Mouse (Mus musculus) forebrain, postnatal 0 days (tissue): ENCODE results near the gene Pik3r2. TPM values are rescaled to one million over a fixed set of nuclear protein-coding genes. Genes with fewer than 3 reads are reported as not detected.

ENCODE experiments used
- ATAC-seq: fragments of 200-750 bp; cut with Nextera tagmentation; 2 replicates; pipeline ENCODE4 v1.8.0; 2017; ENCODE audit warnings: mild to moderate bottlenecking, moderate library complexity
- DNase-seq: peaks from one replicate; pipeline ENCODE4 v3.0.0-alpha.2; 2015
- H3K27ac ChIP-seq: fragments of 300-500 bp; sonication (generic); 2 replicates; pipeline ENCODE4 v1.5.1; 2014; ENCODE audit warnings: low read depth, mild to moderate bottlenecking, antibody characterized with exemption, low read length, moderate library complexity, mixed read lengths
- H3K27me3 ChIP-seq: fragments of 300-500 bp; sonication (generic); 2 replicates; pipeline ENCODE4 v1.6.1; 2014; ENCODE audit warnings: mild to moderate bottlenecking, low read length, mixed read lengths; ENCODE audit not compliant: insufficient read depth
- H3K36me3 ChIP-seq: fragments of 300-500 bp; sonication (generic); 2 replicates; pipeline ENCODE4 v1.6.1; 2014; ENCODE audit warnings: mild to moderate bottlenecking, moderate library complexity; ENCODE audit not compliant: insufficient read depth
- H3K4me1 ChIP-seq: fragments of 300-500 bp; sonication (generic); 2 replicates; pipeline ENCODE4 v1.6.1; 2014; ENCODE audit warnings: antibody characterized with exemption; ENCODE audit not compliant: insufficient read depth
- H3K4me2 ChIP-seq: fragments of 300-500 bp; sonication (generic); 2 replicates; pipeline ENCODE4 v1.6.1; 2014; ENCODE audit warnings: low read depth, mild to moderate bottlenecking, moderate library complexity
- H3K4me3 ChIP-seq: fragments of 300-500 bp; sonication (generic); 2 replicates; pipeline ENCODE4 v1.5.1; 2014; ENCODE audit warnings: low read depth, low read length, mixed read lengths
- H3K9ac ChIP-seq: fragments of 300-500 bp; sonication (generic); 2 replicates; pipeline ENCODE4 v1.6.1; 2014; ENCODE audit warnings: mild to moderate bottlenecking
- H3K9me3 ChIP-seq: fragments of 300-500 bp; sonication (generic); 2 replicates; pipeline ENCODE4 v1.6.1; 2016; ENCODE audit warnings: low read length
- CTCF ChIP-seq: sonication (generic); IDR thresholded peaks from 2 replicates; pipeline ENCODE4 v1.5.1; 2016; ENCODE audit warnings: antibody characterized with exemption, control low read depth, low read depth
- WGBS: fragments of 180-500 bp; shearing (Covaris S2); extraction: QIAGEN DNeasy Blood & Tissue Kit; methylation state at CpG from one replicate; pipeline ENCODE4 v1.1.7; 2014; 5-methylcytosine and 5-hydroxymethylcytosine counted together
- polyA plus RNA-seq: library from polyadenylated mRNA; unstranded; fragments of >200 nt; fragmentation: Nextera tagmentation; extraction: Ambion mirVana; gene quantifications from 2 replicates; pipeline ENCODE4 v1.2.1, GENCODE M21; 2015
- total RNA-seq: library from RNA; depleted of rRNA; stranded (reverse); fragments of >200 nt; gene quantifications from 2 replicates; pipeline ENCODE4 v1.2.3, GENCODE M21; 2014

The Pik3r2 gene
- total and polyA plus RNA-seq, 2 experiments from 2014 or later = 147 to 170 TPM

DNA sequence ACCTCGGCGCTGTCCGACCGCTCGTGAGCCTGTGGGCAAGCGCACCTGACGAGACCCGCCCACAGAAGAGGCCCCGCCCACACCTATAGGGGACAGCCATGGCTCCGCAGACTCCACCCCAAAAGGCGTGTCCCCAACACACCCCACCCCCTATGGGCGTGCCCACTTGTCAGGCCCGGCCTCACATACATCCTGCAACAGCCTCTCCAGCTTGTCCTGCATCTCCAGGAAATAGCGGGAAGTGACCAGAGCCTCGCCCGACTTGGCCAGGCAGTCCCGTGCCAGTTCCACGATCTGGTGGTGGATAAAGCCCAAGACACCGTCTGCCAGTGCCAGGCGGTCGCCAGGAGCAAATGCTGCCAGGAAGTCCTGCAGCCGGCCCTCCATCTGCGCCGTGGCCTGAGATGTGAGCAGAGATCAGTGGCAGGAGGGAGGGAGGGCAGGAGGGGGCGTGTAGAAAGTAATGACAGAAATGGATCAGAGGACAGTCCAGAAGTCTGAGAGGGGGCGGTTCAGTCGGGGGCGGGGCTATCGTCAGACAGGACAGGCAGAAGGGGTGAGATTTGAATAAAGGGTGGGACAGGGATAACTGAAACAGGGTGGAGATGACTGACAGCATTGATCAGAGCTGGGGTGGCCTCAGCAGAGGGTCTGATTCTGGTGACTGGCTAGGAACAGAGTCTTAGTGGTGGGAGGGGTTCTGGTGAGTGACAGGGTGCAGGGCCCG, 11.6 kb upstream of the Pik3r2 start:
- H3K4me3 ChIP-seq = no peak overlapping the region

DNA sequence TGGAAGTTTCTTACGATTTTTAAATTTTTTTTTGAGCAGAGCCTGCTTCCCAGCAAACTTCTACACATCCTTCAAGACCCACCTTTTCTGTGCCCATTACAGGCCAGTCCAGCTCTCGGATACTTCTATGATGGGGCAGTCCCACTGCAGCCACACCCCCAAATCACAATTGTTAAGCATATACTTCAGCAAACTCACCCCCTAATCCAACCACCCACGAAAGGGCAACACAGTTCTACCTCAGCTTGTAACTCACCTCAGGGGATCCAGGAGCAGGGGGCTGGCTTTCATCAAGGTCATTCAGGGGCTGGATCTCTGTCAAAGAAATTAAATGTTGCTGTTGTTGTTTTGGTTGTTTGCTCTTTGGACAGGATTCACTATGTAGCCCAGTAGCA, 10.5 kb upstream of the Pik3r2 start:
- no peak for TF ChIP-seq CTCF
- DNase-seq = no peak
- H3K9ac ChIP-seq = no peak overlapping the region
- H3K27me3 ChIP-seq = no peaks in the 10 kb centered on the region
- peaks cover 6% of the 10 kb centered on the region; the same call in 1 of the 2 replicates for H3K4me1 ChIP-seq
- H3K27ac ChIP-seq = no peak overlapping the region
- no peak for ATAC-seq
- H3K4me3 ChIP-seq = no peak overlapping the region
- 95% methylated on average over 3 of the region's 3 CpGs for WGBS
- no peak overlapping the region for H3K4me2 ChIP-seq
- peaks cover 61% of the 10 kb centered on the region for H3K36me3 ChIP-seq
- no peaks in the 10 kb centered on the region for H3K9me3 ChIP-seq

More for the DNA sequence above, 11.6 kb upstream of the Pik3r2 start:
- H3K27ac ChIP-seq = no peak overlapping the region
- WGBS = 30% methylated on average over 30 of the region's 30 CpGs
- no peak for ATAC-seq
- peaks cover 12% of the 10 kb centered on the region for H3K4me1 ChIP-seq
- H3K9me3 ChIP-seq = no peaks in the 10 kb centered on the region
- no peaks in the 10 kb centered on the region for H3K27me3 ChIP-seq
- H3K9ac ChIP-seq = no peak overlapping the region
- peaks cover 57% of the 10 kb centered on the region for H3K36me3 ChIP-seq
- TF ChIP-seq CTCF = no peak
- DNase-seq = no peak
- no peak overlapping the region for H3K4me2 ChIP-seq

DNA sequence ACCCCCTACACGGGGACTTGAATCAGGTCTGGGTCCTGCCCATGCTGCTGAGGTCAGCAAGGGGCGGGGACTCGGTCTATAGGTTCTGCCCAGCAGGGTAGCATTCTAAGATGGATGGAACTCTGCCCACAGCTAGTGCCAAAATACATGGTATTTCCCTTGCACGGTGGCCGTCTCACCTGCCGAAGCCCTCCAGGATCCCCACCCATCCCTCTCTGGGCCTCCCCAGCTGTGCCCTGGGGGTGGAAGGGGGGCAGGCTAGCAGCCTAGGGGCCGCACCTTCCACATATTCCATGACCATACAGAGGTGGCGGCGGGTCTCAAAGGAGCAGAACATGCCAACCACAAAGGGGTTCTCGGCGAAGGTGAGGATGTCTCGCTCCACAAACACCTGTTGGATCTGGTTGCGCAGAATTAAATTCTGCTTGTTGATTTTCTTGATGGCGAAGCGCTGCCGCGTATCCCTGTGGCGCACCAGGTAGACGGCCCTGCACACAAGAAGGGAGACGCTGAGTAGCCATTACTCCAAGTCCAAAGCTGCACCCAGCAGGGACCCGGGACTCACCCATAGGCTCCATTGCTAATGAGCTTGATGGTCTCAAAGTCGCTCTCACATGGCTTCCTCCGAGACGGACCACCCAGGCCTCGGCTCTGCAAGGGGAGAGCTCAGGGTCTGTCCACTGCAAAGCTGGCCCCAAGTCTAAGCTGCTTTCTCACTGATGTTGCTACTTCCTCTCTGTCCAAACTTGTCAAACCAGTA, 10.0 kb upstream of the Pik3r2 start:
- Histone ChIP-seq H3K4me1 (peaks cover 3% of the 10 kb centered on the region; the same call in 1 of the 2 replicates), H3K9me3 (no peaks in the 10 kb centered on the region), H3K36me3 (peaks cover 67% of the 10 kb centered on the region), H3K9ac (no peak overlapping the region), H3K4me2 (no peak overlapping the region), H3K4me3 (no peak overlapping the region), H3K27ac (no peak overlapping the region), H3K27me3 (no peaks in the 10 kb centered on the region)
- DNase-seq = no peak
- TF ChIP-seq CTCF = no peak
- ATAC-seq = no peak
- 87% methylated on average over 25 of the region's 25 CpGs for WGBS

DNA sequence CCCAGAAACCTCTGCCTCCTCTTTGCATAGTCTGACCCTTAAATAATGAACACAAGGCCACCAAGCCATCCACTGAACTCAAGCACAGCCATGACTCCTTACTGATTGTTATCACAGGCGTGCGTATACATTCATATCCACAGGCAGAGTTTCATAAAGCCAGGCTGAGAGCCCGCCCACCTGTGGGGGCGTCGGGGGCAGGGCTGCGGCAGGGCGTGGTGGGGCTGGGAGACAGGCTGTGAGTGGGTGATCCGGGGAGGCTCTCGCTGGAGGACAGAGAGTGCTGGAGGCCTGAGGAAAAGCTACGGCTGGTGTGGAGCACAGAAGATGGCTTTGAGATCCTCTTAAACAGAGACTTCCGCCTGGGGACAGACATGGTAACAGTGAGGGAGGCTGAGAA, 3.6 kb upstream of the Pik3r2 start:
- Histone ChIP-seq H3K4me2 (no peak overlapping the region), H3K27ac (no peak overlapping the region), H3K9ac (no peak overlapping the region), H3K27me3 (no peaks in the 10 kb centered on the region), H3K9me3 (no peaks in the 10 kb centered on the region), H3K36me3 (peaks cover 63% of the 10 kb centered on the region), H3K4me3 (no peak overlapping the region), H3K4me1 (peaks cover 14% of the 10 kb centered on the region)
- DNase-seq = no peak
- TF ChIP-seq CTCF = no peak
- 85% methylated on average over 11 of the region's 11 CpGs for WGBS
- ATAC-seq = no peak

DNA sequence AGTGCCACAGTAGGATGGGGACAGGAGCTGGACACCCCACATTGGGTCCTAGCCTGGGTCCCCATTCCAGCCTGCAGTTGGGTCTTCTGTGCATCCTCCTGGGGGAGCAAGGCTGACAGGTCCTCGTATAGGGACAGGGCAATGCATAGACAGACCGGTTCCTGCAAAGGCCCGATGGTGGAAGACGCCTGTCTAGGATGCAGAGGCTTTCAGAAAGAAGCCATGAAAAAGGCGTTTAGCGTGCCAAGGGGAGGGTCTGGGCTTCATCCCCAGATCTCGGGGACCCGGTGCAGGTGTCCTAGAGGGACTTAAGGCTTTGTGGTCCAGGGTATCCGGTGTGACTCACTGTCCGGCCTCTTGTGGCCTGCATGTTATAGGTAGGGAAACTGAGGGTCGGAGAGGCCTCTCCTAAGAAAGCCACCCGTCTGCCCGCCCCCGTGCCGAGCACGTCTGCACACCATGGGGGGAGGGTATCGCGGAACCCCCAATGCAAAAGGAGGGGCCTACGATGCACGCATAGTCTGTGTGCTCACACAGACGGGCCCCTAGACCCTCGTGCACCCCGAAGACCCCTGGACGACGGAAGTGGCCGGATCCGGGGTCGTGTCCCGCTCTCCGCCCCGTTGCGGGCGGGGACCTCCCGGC, 540 bp downstream of the Pik3r2 start:
- peak overlapping the region; percentile 100 for H3K9ac ChIP-seq
- no peaks in the 10 kb centered on the region for H3K27me3 ChIP-seq
- peaks cover 22% of the 10 kb centered on the region for H3K4me1 ChIP-seq
- no peak for TF ChIP-seq CTCF
- peak overlapping the region; percentile 86 for H3K4me2 ChIP-seq
- H3K27ac ChIP-seq = peak overlapping the region; percentile 99
- 2% methylated on average over 34 of the region's 34 CpGs for WGBS
- peak; percentile 61 for DNase-seq
- H3K36me3 ChIP-seq = peaks cover 64% of the 10 kb centered on the region
- ATAC-seq = peak; percentile 23
- H3K4me3 ChIP-seq = peak overlapping the region; percentile 88
- no peaks in the 10 kb centered on the region for H3K9me3 ChIP-seq

DNA sequence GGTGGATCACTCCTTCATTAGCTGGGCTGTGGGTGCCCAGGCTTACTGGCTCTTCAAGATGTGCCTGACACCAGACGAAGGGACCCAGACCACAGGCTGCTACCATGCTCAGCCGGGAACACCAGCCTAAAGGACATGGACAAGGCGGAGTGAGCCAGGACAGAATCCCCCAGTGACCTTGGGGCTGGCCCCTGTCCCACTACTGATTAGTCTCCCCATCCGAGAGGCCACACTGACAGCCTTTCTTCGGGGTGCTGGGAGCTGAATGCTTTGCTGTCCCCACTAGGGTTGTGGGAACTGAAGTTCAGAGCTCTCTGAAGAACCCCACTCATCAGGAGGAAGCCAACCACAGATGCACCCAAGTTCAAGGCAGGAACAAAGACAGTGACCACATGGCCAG, 1.3 kb downstream of the Pik3r2 start:
- Histone ChIP-seq H3K36me3 (peaks cover 64% of the 10 kb centered on the region), H3K4me3 (peak overlapping the region; percentile 88), H3K9ac (peak overlapping the region; percentile 100), H3K4me1 (peaks cover 22% of the 10 kb centered on the region), H3K27ac (no peak overlapping the region), H3K4me2 (peak overlapping the region; percentile 86), H3K9me3 (no peaks in the 10 kb centered on the region), H3K27me3 (no peaks in the 10 kb centered on the region)
- TF ChIP-seq CTCF = no peak
- 83% methylated on average over 5 of the region's 5 CpGs for WGBS
- no peak for ATAC-seq
- DNase-seq = no peak
